Mouse (Mus musculus) megakaryocyte, embryonic 14.5 days (primary cell): Measurements from ENCODE around the gene Rtn4rl1.

Source experiments
- FLI1 ChIP-seq: IDR thresholded peaks from 2 replicates; pipeline ENCODE4 v1.6.1; 2012; ENCODE audit warnings: low read length, inconsistent platforms, mixed read lengths
- GATA1 ChIP-seq: IDR thresholded peaks from 3 replicates; pipeline ENCODE4 v1.6.1; 2012; ENCODE audit warnings: mixed read lengths, low read length, inconsistent platforms, borderline replicate concordance

GRCm38 (mm10) chr11:75173095-75173798 is 20.3 kb upstream of the Rtn4rl1 start:
- no peak for TF ChIP-seq GATA1
- TF ChIP-seq FLI1: no peak
